Mouse (Mus musculus) heart, adult 18-20 months (tissue): ENCODE data around the gene Eif5. TPM values are rescaled to one million over a fixed set of nuclear protein-coding genes. Genes with fewer than 3 reads are reported as not detected.
"Not testable (repeated sequence)": the region's sequence is repeated elsewhere in the genome, so short reads cannot be mapped to it uniquely, and the experiment has no call there.

Experiments used
- DNase-seq, 2 experiments: peaks; one replicate each; pipeline ENCODE4 v3.0.0; 2021 to 2022; ENCODE audit warnings: mixed read lengths in 1 of 2
- long read RNA-seq, 2 experiments: library from polyadenylated mRNA; stranded (forward); transcript quantifications; one replicate each; pipeline ENCODE4 v2.0.0; 2021
- total RNA-seq, 2 experiments: library from RNA; stranded (reverse); gene quantifications; 2 replicates each; pipeline ENCODE4 v1.2.3; 2021

Eif5 gene
- total RNA-seq: 100 to 1,000 TPM; 170 to 186 TPM
- long read RNA-seq, experiment 1, full-length matches to known transcripts: 170 of 205 reads
- long read RNA-seq, experiment 1, partial matches to known transcripts: 26 of 205 reads
- long read RNA-seq, experiment 1, other reads (novel, unspliced or antisense): 9 of 205 reads
- long read RNA-seq, experiment 2, full-length matches to known transcripts: 80 of 91 reads
- long read RNA-seq, experiment 2, partial matches to known transcripts: 8 of 91 reads
- long read RNA-seq, experiment 2, other reads (novel, unspliced or antisense): 3 of 91 reads

DNA sequence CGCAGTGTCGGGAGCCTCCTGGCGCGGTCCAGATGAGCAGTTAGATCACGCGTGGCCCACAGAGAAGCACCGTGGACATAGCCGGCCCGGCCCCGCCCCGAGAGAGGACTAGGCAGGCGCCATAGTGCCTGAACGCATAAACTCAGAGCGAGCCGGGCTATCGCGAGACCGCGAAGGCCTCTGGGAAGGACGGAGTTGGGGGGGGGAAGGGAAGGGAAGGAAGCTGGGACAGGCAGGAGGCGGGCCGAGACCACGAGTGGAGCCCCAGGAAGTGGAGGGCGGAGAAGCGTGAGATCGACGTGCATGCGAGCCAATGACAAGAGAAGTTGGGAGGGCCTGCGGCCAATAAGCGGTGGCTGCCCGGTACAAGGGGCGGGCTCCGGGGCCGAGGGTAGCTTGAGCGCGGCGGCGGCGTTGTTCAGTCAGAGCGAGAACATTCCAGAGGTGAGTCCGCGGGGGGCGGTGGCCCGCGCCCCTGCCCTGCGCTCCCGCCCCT, at the start of gene Eif5:
Eif5 (plus strand) TSS at position 221 of the 496 bp plus-strand sequence.
- DNase-seq: peak; percentile 100

DNA sequence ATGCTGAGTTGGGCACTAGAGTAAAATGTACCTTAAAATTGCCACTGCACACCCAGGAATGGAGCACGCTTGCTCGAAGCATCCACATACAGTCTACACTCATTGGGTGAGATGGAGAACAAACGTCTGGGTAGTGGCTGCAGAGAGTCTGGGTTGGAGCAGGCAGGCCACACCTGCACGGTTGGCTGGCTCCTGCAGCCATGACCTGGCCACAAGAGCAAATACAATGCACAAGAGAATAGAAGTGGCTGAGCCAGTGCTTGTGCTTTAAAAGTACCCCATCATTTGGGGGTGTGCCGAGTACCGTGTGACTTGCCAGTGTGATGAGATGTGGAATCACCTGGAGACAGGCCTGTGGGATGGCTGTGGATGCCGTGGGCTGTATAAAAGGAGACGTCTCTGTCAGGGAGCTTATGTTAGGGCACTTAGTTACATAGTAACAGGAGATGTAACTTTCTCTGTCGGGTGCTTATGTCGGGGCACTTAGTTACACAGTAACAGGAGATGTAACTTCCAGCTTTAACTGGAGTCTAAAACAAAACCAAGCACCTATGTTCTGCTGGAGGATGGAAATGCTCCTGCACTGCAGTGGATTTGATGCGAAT, 48.5 kb upstream of the Eif5 start:
- no peak for DNase-seq

DNA sequence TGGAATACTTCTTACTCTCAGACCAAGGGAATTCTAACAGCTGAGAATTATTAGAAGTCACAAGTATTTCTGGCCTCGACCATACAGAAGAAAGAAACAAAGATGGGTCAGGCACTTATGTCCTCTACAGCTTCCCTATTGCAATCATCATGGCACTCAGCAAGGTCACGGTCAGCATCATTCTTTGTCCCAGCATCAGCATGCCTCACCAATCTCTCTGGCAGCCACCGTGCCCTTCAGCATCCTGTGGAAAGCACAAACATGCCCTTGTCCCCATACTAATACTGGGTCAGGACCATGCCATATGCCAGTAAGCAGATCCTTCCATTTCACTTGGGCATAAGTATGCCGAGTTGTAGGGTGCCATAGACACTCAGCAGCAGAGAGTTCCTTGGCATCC, 42.9 kb upstream of the Eif5 start:
- no peak for DNase-seq

DNA sequence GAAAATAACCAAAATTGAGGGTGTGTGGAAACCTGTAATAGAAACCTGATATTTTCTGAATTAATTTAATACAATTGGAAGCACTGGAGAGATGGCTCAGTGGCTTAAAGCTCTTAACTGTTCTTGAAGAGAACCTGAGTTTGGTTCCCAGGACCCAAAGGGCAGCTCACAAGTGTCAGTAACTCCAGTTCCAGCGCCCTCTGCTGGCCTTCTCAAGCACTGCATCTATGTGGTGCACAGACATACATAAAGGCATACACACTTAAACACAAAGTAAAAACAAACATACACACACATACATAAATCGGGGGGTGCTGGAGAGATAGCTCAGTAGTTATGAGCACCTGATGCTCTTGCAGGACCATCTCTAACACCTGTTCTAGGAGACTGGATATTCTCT, 40.7 kb upstream of the Eif5 start:
- no peak for DNase-seq

DNA sequence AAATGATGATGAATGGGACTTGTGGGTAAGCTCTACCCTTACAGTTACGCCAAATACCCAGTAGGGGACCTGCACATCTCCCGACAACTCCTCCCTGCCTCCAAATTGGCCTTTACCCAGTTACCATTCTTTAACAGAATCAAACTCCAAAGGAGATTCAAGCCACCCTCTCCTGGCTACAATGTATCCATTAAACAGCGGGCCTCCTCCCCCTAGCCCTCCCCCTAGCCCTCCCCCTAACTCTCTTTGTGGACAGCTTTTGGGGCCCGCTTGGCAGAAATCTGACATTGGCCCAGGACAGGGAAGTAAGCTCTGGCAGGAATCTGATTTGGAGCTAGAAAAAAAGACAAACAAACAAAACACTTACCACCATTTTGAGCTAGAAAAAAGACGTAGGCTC, 38.2 kb upstream of the Eif5 start:
- DNase-seq: no peak

DNA sequence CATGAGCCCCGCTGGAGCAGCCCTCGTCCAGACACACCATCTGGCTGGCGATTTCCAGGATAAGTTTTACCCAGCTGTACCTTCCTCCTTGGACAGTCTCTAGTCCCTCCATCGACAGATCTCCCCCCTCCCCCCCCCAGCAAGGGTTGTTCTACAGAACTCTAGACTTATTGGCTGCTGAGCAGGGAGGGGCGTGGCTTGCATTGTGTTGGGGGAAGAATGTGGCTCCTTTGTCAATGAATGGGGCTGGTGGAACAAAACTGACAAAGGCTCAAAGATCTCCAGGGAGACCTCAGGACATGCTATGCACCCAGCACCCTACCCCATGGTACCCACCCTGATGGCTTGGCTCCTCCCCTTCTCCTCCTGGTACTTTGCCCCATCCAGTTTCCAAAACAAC, 37.1 kb upstream of the Eif5 start:
- no peak for DNase-seq

DNA sequence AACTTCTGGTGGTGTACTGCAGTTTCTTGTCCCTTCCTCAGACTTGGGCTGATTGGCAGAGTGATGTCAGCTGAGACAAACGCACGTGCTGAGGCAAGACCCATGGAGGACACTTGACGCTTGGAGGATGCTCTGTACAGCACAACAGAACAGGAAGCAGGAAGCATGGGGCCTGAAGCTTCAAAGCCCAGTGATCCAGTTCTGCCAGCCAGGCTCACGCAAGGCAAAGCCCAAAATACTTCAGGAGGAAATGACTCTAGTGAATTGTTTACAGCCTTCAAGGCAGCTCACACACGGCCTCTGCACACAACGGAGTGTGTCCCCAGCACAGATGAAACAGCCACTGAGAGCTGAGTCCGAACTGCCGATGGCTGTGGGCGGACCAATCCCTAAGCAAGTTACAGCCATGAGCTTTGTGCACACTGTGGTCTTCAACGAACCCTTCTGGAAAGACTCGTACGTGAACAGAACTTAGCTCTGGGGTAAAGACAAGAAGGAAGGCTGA, 34.7 kb upstream of the Eif5 start:
- DNase-seq: no peak

DNA sequence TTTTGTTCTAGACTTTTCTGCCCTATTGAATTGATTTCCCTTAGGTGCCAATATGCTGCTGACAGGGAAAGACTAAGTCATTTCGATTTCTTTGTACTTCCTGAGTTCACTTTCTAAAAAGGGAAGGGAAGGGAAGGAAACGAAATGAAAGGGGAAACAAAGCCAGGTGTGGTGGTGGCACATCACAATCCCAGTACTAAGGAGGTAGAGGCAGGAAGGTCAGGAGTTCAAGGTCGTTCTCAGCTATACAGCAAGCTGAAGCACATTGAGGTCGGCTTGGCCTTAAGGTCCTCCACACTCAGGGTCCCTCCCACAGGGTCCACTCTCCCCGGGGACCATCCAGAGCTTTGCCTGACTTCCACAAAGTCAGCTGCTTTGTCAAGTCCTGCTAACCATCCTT, 34.2 kb upstream of the Eif5 start:
- DNase-seq: no peak

DNA sequence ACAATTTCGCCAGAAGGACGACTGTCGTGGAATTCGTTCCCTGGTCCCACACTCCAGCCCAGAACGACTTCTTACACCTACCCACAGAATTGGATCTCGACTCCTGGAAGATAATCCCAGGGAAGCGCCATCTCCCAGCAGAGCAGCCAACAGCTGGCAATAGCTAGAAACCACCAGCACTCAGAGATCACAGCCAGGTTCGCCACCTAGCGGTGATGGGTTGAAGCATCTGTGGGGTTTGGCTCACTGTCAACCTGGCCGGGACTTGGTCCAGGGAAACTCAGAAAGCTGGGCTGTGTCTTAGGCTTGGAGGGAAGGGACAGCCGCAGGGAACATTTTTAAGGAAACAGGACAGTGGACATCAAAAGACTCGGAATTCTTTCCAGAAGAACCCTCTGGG, 32.9 kb upstream of the Eif5 start:
- DNase-seq: peak; percentile 93 to 98

DNA sequence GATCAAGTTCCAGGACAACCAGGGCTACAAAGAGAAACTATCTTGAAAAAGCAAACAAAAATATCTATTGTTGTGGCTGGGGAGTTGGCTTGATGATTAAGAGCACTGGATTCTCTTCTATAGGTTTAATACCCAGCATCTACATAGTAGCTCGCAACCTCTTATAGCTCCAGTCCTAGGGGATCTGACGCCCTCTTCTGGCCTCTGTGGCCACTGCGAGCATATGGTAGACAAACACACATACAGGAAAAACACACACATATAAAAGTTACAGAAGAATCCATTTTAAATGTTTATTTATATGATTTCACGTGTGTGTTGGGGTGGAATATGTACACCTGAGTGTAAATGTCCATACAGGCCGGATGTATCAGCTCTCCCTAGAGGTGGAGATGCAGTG, 30.8 kb upstream of the Eif5 start:
- DNase-seq: no peak

DNA sequence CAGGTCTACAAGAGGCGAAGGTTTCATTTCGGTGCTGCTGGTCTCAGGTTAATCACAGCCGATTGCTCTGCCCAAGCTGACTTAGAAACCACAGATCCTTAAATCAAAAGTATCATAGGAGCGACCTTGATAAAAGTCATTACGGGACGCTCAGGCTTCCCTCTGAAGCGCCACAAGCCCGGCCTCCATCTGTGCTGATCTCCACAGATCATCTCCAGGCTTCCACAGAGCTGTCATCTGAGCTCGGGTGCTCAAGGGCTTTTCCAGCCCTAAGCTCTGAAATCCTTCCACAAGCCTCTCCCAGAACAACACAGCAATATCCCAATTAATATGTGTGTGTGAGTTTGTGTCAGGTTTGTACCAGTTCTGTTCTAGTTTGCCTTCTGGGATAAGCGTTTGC, 29.9 kb upstream of the Eif5 start:
- no peak for DNase-seq

DNA sequence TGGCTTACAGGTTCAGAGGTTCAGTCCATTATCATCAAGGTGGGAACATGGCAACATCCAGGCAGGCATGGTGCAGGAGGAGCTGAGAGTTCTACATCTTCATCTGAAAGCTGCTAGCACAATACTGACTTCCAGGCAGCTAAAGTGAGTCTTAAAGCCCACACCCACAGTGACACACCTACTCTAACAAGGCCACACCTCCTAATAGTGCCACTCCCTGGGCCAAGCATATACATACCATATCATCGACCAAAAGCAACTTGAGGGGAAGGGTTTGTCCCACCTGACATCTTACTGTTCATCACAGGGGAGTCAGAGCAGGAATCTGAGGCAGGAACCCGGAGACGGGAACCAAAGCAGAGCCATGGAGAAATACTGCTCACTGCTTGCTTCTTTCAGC, 29.4 kb upstream of the Eif5 start:
- not testable (repeated sequence) for DNase-seq

DNA sequence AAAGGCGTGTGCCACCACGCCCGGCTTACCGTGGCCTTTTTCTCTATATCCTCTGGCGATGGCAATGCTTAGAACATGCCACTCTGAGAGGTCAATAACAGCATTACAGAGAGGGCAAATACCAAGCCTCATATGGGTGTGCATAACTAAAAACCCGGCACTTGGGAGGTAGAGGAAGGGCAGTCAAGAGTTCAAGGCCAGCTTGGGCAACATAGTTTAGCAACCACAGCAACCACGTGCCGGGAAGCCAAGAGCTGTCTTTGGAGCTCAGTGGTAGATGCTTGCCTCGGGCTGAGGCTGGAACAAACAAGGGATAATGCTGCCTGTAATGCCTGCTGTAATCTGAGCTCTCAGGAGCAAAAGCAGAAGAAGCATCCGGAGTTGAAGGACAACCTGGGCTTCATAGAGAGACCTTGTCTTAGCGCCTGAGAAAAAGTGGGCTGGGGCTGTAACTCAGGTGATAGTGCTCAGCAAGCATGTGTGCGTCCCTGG, 25.2 kb upstream of the Eif5 start:
- no peak for DNase-seq

DNA sequence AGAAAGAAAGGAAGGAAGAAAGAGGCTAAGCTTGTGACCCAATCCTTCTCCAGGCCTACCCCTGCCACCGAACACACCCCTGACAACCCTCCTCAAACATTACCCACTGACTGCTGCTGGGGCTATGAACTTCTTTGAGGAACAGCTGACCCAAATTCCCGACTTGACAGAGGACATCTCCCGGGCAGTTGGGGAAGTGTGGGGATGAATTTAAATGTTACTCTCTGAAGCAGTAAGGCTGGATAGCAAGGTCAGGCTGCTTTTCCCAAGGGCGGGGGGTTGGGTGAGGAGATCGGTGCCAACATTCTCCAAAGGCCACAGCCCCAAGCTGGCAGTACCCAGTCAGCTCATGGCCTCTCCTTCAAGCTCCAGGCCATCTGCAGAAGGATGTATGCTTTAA, 24.1 kb upstream of the Eif5 start:
- DNase-seq: no peak

DNA sequence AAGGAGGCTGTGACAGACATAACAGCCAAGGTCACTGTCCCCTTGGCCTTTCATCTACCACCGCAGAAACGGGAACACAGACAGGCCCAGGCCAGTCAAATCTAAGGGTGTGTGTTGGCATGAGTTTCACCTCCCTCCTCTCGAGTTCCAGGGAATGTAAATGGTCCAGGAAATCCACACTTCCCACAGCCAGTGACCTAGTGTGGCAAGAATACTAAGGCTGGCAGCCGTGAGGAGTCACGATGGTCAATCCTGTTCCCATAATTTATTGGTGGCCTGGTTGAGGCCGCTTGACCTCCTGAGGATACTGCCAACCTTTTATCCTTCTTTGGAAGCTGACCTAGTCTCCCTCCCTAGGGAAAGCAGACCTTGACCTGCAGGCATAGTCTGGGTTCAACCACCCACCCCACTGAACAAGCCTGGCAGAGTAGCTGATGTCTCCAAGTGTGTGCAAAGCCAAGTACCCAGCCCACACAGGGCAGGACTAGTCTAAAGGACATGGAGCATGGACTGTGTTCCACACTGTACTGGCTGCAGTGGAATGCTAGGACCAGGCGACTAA, 23.5 kb upstream of the Eif5 start:
- no peak for DNase-seq

DNA sequence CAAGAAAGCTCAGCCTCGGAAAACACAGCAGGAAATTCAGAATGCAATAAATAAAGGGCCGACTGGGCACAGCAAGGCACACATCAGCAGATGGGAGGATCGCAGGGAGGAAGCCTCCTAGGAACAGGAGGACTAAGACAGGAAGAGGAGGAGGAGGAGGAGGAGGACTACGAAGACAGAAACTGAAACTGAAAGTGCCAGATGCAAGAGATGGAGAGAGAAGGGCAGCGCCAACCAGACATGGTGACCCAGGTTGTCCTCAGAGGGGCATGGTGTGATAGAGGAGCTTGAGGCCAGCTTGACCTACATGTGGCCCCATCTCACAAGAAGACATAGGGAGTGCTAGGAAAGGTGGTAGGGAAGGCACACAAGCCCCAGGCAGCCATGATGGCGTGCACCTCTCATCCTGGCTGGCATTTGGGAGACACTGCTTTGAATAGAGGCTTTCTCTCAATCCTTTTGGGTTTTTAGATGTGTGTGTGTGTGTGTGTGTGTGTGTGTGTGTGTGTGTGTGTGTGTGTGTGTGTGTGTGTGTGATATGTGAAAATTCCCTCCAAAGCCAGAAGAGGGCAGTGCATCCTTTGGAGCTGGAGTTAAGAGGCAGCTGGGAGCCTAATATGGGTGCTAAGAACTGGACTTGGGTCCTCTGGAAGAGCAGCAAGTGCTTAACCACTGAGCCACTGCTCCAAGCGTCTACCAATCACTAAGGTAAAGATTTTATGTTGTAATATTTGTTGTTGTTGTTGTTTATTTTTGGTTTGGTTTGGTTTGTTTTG, 22.8 kb upstream of the Eif5 start:
- DNase-seq: no peak

DNA sequence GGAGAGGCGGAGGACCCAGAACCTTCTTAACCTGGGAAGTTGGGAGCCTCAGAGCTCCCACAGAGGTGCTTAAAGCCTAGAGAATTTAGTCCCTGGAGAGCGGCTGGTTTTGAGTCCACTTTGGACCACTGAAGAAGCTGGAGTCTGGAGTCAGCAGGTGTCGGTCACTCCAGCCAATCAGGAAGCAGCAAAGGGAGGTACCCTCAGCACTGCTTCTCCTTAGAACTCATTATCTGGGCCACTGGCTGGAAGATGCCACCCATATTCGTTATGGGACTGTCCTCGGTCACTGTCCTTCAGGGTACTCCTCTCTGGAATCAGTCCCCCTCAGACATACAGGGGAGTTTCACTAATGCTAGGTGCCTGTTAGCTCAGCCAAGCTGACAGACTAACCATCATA, 21.9 kb upstream of the Eif5 start:
- no peak for DNase-seq

DNA sequence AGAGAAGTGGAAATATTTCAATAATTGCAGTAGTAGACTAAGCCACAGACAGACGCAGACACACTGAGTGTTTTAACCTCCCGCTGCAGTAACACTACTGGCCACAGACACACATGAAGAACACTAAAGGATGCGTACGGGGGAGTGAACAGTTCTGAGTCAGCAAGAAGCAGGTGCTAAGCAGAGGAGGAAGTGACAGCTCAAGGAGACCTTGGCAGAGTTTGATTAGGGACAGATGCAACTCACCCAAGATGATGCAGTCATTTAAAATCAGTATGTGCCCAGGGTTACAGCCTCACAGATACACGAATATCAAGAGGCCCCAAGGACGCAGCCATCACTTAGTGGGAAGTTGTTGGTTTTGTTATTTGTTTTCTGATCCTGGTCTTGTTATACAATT, 21.0 kb upstream of the Eif5 start:
- DNase-seq: no peak

DNA sequence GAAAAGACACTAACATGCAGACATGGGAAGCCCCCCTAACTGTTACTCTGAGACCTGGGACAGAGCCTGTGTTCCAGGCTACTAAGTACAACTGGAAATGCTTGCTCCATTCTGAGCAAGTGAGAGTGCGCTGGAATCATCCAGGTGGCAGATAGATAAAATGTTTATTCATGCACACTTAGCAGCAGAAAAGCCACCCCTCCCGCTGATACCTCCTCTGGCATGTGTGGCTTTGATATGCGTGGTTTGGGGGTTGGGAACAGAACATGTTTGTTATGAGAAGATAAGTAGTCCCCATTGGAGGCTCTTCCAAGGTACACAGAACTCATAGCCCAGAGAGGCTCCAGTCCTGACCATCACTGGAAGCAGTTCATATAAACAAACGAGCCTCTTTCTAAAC, 19.9 kb upstream of the Eif5 start:
- no peak for DNase-seq

DNA sequence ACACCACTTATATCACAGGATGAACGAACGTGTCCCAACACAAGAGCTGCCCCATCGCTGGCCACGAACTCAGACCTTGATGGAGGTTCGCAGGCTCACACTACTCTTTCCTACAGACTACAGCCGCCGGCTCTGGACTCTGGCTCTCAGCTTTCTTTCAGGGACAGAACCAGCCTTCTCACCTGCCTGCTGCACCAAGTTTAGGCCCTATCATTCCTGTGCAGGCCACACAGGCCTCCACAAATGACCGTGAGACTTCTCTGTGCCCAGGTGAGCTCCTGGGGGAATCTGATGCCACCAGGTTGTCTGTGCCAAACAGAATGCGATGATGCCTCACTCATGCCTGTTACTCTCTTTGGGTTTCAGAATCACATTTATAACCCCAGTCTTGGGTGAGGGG, 19.4 kb upstream of the Eif5 start:
- no peak for DNase-seq

DNA sequence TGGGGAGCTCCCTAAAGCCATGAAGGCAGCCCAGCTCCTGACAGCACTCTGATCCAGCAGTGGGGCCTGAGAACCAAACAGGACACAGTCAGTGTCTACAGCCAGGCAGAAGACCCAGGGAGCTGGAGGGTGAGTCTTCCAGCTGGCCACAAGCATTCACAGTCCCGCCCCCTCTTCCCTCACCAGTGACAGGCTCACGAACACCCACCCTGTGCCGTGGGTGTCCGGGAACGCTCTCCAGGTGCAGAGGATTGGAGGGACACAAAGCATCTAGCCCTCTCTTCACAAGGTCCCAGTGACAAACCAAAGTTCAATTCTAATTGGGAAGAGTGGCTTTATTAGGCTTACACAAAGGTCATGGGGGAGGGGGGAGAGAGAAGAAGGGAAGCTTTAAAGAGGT, 18.0 kb upstream of the Eif5 start:
- DNase-seq: no peak

DNA sequence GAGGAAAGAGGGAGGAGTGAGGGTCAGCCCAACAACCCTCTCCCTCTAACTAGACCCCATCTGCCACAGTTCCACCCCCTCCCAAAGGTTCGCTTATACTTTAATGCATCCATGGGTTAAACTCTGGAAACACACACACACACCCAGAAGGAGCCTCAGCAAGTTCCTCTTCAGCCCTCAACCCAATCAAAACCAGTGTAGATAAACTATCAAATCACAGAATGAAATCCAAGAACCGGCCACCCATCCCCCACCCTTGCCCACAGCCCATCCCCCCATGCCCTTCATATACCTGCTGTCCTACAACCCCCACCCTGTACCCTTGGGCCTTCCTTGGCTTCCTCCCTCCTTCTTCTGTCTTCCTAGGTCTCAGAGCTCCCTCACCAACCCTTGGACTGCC, 16.8 kb upstream of the Eif5 start:
- no peak for DNase-seq

DNA sequence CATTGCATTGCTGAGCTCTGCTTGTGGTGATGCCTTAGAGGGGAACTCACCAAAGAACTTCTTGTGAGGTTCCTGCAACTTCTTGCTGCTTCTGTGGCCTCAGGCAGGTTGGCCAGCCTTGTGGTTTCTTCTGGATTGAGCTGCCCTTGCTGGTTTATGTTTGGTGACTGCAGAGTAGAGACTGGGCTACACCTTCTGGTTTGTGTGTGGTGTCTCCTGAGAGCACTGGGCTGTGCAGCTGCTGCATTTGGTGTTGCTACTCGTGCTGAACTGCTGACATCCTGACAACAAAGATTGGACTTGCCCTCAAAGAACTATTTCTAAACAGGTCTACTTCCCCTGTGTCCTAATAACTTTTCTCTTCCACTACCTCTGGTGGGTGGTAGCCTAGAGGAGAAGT, 13.3 kb upstream of the Eif5 start:
- DNase-seq: no peak
